In genomic region chr17:63430395-63431075, GRCm38 (mm10) we compare ENCODE assay signal across 7 mouse cellular contexts.
DNase-seq lines count a peak whose midpoint lies in the region; ATAC-seq and TF ChIP-seq lines count a peak whose summit lies in the region.

No protein-coding gene starts in this region.

- WGBS in heart, embryonic 15.5 days, result 48% methylated on average over 17 of the region's 17 CpGs
- WGBS in lung, postnatal 0 days, result 41% methylated on average over 17 of the region's 17 CpGs
- 78% methylated on average over 17 of the region's 17 CpGs for WGBS in cerebellum, adult 2 months

- H3K4me2 ChIP-seq in heart, embryonic 15.5 days, result peak overlapping the region; percentile 56
- H3K4me2 ChIP-seq in lung, postnatal 0 days (replicated peaks; ENCODE audit: low read depth, low read length), result peak overlapping the region; percentile 45

- no peak overlapping the region; the same call in 1 of the 2 replicates for H3K27ac ChIP-seq in heart, embryonic 15.5 days
- H3K27ac ChIP-seq in lung, postnatal 0 days (ENCODE audit: low read length), result no peak overlapping the region
- H3K27ac ChIP-seq in cerebellum, adult 2 months (ENCODE audit: insufficient read depth, low read length), result no peak overlapping the region

- H3K4me1 ChIP-seq in heart, embryonic 15.5 days (replicated peaks), result peaks cover 8% of the 10 kb centered on the region
- no peaks in the 10 kb centered on the region for H3K4me1 ChIP-seq in lung, postnatal 0 days (ENCODE audit: insufficient read depth, low read depth, low read length)
- peaks cover 2% of the 10 kb centered on the region; the same call in 1 of the 2 replicates for H3K4me1 ChIP-seq in cerebellum, adult 2 months (ENCODE audit: control insufficient read depth, insufficient read depth, low read length)

- no peak for TF ChIP-seq POLR2A in cerebellum, adult 2 months (IDR thresholded peaks at IDR 0.05; ENCODE audit: borderline replicate concordance, insufficient read depth, low read length)

- TF ChIP-seq EP300 in lung, postnatal 0 days (IDR thresholded peaks at IDR 0.05), result no peak

- no peaks in the 10 kb centered on the region for H3K9me3 ChIP-seq in heart, embryonic 15.5 days (replicated peaks)
- no peaks in the 10 kb centered on the region for H3K9me3 ChIP-seq in lung, postnatal 0 days (ENCODE audit: low read length)

- DNase-seq in thymus, postnatal 4 days, result peak; percentile 21
- no peak for DNase-seq in thymus, postnatal 36 days
- DNase-seq in lung, postnatal 0 days (ENCODE audit: low spot score), result peak; percentile 63
- no peak for DNase-seq in retina, postnatal 1 day
- no peak for DNase-seq in adrenal gland, postnatal 25 days
- no peak for DNase-seq in cerebellum, adult 2 months

- H3K36me3 ChIP-seq in heart, embryonic 15.5 days, result no peaks in the 10 kb centered on the region
- no peaks in the 10 kb centered on the region for H3K36me3 ChIP-seq in lung, postnatal 0 days (ENCODE audit: insufficient read depth, low read length)

- no peak for TF ChIP-seq CTCF in lung, postnatal 0 days (IDR thresholded peaks at IDR 0.05)
- no peak for TF ChIP-seq CTCF in cerebellum, adult 2 months (IDR thresholded peaks at IDR 0.05; ENCODE audit: borderline replicate concordance, insufficient read depth, low read depth, low read length)

- H3K27me3 ChIP-seq in heart, embryonic 15.5 days, result no peaks in the 10 kb centered on the region
- no peaks in the 10 kb centered on the region for H3K27me3 ChIP-seq in lung, postnatal 0 days (replicated peaks; ENCODE audit: insufficient read depth, low read length)
- H3K27me3 ChIP-seq in cerebellum, adult 2 months (ENCODE audit: control insufficient read depth, insufficient read depth, low read length), result no peaks in the 10 kb centered on the region

- ATAC-seq in heart, embryonic 15.5 days (replicated peaks; ENCODE audit: insufficient number of reproducible peaks, insufficient read depth, low FRiP score, low read depth), result no peak
- ATAC-seq in lung, postnatal 0 days, result peak; percentile 46

- H3K9ac ChIP-seq in heart, embryonic 15.5 days, result 0 out of 2 replicates have a peak overlapping the region, but pooled peaks have one; percentile 10
- H3K9ac ChIP-seq in lung, postnatal 0 days (replicated peaks; ENCODE audit: low read depth), result no peak overlapping the region

- peak overlapping the region; percentile 34 for H3K4me3 ChIP-seq in heart, embryonic 15.5 days
- no peak overlapping the region for H3K4me3 ChIP-seq in lung, postnatal 0 days (ENCODE audit: low read depth, low read length)
- H3K4me3 ChIP-seq in cerebellum, adult 2 months (replicated peaks; ENCODE audit: insufficient read depth, low read depth, low read length), result no peak overlapping the region

Comparison
In these comparisons a context has a peak if more than half of its experiments do, and no peak if none do; other contexts are left out.
1. DNase-seq: peak in thymus, postnatal 4 days (single experiment) and lung, postnatal 0 days (single experiment); none in thymus, postnatal 36 days (0 of 2), retina, postnatal 1 day (single experiment), adrenal gland, postnatal 25 days (single experiment) and cerebellum, adult 2 months (0 of 2).